Mouse (Mus musculus) urinary bladder, adult 2 months (tissue): ENCODE measurements around the gene Plekha6. TPM values are rescaled to one million over a fixed set of nuclear protein-coding genes. Genes with fewer than 3 reads are reported as not detected.

Source experiments
- DNase-seq: peaks from one replicate; pipeline ENCODE4 v3.0.0; 2022; ENCODE audit warnings: low spot score
- polyA plus RNA-seq: library from polyadenylated mRNA; depleted of rRNA; stranded (reverse); fragments of >200 nt; gene quantifications from 2 replicates; pipeline ENCODE4 v1.2.3, GENCODE M21; 2012

The Plekha6 gene
- polyA plus RNA-seq, 1 experiment, result 81.1 TPM

DNA sequence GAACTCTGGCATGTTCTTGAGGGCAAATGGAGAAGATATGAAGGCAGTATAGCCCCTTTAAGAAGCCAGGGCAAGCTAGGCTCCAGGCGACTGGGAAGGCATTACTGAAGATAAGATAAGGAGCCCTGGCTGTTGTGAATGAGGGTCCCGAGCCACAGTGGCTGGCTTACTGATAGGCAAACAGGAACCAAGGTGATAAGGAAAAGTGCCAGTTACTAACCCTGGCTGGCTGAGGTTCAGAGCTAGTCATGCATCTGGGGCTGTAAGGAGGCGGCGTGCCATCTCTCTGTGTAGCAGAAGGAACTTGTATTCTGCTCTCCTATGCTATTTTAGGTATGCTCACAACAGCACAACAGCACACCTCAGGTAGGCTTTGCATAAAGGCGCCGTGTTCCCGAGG is 80.7 kb downstream of the Plekha6 start:
- no peak for DNase-seq

DNA sequence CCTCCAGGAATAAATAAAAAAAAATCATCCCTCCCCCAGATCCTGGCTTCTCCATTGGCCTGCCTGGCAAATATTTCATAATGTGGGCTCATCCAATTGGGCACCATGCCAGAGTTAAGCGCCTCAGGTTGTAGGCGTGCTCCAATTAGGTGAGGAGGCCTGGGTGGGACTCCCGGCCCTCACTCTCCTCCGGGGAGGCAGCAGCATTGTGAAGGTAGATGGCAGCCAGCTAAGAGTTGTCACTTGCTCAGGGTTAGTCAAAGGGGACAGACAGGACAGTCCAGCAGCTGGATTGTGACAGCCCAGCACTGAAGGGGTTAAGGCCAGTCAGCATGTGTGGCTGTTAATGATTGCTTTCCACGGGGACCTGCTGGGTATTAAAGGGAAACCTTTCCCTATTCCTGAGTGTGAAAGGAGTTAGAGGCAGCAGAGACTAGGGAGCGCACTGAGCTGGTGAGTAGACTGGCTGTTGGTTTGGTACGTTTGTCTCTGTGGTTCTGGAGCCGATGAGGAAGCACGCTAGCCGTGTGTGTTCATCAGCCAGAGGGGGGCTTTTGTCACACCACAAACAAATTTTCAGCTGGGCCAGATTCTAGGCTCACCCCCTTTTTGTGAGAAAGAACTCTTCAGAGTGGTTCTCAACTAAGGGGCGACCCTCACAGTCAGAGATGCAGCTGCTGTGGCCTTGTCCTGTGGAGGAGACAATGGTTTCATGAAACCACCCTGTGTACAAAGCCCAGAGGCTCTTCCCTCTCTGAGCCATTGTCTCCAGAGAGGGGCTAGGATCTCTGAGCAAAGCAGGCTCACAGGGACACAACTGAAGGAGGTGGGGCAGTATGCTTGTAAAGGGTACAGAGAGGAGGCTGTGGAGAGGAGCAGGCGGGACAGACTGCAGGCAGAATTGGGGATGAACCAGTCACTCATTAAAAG is 81.9 kb downstream of the Plekha6 start:
- no peak for DNase-seq

DNA sequence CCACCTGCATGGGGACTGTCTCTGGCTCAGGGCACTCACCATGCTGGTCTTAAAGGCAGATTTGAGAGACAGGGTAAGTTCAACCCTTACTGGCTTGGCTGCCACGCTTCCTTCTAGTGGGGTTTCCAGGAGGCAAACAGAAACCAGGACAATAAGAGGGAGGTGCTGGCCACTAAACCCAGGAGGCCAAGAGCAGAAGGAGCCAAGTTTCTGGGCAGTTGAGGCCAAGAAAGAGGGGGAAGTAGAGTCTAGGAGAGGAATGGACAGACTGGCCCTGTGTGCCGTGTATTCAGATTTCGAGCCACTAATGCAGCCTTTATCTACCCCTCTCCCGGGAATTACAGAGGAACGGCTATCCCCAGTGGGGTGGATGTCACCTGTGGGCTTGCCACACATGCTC is 83.2 kb downstream of the Plekha6 start:
- no peak for DNase-seq

DNA sequence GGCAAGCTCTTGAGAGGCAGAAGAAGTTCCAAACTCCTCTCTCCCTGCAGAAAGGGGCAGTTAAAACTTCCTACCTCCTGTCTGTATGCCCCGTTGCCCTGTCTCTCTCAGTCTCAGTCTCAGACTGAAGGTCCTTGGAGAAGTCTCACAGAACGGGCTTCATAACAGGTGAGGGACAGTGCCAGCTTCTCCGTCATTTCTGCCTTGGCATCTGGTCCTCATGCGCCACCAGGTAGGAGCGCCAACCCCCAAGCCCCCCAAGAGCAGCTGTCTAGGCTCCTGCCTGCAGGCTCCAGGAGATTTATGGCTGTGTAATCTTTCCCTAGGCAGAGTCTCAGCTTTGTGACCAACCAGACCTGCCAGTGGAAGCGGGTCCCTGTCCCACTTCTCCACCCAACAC is 86.8 kb downstream of the Plekha6 start:
- DNase-seq, result no peak

DNA sequence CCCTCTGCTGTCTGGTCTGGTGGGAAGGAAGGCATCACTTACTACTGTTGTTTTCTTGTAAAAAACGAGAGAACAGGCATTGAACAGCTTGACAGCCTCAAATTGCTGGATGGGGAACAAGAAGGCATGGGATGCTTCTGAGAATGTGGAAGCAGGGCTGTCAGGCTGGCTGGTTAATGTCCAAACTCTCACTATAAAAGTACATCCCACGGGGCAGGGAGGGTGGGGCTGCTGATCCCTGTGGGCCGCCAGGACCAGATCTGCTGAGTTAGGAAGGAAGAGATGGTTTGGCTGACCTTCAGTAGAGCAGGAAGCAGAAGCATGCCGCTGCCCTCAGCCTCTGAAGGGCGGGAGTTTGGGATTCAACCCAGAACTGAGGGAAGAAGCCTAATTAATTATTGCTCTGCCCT is 87.6 kb downstream of the Plekha6 start:
- DNase-seq, result no peak

DNA sequence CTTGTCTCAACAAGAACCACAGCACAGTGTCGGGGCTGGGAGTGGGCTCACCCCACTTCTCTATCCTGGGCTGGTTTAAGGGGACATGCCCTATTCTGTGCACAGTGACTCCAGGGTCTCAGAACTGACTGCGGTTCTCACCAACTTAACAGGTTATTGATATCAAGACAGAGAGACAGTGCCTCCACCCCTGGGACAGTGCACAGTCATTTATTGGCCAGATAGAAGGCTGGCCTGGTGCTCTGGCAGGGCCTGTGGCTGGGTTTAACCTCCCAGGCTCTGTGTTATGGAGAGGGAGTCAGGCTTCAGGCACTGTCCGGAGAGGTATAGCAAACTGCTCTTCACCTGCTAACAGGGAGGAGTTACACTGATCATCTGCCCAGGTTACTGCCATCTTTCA is 88.2 kb downstream of the Plekha6 start:
- no peak for DNase-seq

DNA sequence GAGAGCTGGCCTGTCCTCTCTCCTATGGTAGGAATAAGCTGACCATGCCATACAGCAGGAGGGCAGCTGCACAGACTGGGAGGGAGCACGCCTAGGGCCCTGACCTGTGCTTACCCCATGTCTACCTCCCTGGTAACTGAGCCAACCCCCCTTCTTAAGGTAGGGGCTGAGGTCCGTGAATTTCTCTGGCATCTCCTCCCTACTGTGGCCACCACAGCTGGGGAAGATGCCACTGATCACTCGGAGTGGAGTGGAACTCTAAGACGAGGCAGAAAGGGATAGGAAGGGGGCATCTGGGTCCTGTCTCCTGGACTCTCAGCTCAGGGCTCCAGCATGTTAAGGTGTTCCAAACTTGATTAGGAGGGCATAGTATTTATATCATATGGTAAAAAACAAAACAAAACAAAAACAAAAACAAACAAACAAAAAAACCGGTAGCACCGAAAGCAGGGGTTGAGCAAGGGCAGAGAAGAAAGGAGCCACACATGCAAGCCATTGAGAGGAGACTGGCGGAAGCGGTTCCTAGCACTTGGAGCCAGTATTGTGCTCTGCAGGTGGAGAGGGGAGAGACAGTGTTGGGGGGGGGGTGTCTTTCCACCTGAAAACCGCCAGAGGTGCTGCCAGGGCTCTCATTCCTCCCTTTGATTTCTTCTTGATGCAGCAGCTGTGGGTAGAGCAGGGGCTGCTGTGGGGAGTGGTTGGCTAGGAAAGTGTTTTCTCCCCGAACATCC is 89.0 kb downstream of the Plekha6 start:
- no peak for DNase-seq

DNA sequence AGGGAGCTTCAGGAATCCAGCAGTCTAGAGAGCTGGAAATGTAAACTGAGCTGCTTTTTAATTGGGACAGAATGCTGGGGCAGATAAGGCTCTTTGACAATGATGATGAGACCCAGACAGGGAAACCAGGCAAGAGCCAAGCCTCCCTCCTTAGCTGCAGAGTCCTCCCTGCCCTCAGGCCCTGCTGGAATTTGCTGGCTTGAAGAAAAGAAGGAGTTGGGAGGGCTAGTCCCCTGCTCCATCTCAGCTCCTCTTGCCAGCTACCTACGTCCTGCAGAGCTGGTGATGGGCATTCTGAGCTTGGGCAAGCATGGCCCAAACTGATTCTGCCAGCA is 89.5 kb downstream of the Plekha6 start:
- no peak for DNase-seq

DNA sequence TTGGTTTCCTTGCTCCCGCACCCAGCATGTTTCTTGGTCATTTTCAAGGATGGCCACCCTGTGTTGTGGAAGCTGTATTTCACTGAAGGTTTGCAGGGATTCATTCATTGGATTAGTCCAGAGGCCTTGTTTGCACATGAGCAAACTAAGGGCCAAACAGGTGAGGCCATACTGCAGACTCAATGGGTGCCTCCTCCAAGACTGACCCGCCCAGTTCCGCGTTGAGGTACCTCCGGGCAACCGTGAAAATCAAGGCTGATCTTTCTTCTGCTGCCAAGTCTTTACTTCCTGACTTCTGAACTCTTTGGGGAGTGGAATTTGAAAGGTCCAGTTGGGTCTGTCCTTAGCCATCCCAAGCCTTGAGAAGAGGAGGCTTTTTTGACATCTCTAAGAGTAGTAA is 90.2 kb downstream of the Plekha6 start:
- DNase-seq, result no peak

DNA sequence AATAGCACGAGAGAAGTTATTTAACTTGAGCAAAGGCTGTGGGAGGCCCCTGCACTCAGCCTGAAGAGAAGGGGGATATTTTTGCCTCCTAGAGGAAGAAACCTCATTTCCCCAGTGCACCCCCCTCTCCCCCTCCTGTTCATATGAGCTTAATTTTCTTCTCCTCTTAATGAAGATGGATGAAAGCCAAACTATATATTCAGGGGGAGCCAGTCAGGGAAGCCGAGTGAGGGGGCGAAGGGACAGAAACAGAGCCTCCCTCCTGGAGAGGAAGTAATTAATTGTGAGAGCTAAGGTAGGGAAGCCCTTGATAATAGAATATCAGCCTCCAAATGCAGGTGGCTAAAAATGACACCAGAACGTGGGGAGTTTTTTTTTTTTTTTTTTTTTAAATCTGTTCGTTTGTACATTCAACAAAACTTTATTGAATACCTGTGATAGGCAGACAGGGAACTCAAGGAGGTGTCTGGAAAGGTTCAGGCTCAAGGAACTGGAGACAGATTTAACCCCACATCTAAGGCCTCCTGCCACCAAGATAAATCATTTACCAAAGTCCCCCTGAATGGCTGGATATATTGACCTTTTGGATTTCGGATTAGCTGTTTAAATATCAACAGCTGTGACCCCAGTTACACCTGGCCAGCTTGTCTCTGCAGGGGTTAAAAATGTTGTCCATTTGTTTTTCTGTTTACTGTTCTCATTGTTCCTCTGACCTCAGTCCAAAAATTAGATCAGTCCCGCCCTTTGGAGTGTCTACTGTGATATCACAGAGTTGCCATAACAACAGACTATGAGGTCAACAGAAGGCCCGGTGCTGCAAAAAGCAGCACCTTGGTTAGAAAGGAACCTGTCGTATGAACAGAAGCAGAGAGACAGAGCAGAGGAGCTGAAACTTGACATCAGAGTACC is 91.1 kb downstream of the Plekha6 start:
- no peak for DNase-seq

DNA sequence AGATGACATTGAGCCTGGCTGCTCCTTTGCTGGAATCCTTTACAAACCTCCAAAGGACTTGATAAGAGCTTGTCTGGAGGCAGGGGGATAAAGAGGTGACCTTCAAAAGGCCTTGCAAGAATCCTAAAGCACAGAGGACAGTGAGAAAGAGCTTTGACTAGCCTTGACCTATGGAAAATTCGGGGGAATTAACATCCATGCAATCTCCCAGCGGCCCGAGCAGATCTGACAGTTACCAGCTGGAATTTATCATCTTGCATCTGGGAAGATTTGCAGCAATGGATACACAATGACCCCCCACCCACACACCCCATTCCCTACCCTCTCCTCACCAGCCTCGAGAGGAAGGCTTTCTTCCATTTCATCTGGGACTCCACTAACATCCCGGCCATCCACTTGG is 91.8 kb downstream of the Plekha6 start:
- DNase-seq, result no peak

DNA sequence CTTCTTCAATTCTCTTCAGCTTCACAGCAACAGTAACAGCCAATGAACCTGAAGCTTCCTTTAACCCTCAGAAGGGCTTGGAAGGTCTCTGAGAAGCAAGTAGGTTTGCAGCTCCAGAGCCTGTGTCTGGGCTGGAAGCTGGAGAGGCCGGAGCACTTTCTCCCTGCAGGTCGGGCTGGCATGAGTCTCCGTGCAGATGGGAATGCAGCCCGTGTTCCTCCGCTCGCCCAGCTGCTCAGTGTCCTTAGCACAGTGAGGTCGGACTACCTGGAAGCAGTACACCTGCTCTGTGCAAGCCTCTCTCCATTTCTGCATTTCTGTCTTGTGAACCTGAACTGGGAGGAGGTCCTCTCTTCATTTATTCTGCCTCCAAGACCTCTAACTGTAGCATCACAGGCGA is 92.3 kb downstream of the Plekha6 start:
- DNase-seq, result no peak

DNA sequence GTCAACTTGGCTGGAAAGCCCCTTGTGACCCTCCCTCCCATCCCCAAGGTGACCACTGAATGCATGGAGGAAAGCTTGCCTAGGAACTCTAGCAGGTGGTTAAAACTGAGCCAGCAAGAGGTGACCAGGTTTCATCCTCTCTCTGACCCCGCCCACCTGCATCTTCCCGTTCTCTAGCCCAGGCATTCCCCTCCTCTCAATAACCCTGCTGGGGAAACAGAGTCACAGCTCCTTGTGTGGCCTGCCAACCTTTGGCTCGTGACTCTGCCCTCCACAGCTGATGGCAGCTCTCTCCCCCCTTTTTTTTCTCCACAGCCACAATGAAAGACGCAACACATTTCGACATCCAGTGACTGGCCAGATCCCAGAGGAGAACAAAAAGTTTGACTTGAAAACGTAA is 94.7 kb downstream of the Plekha6 start:
- DNase-seq, result no peak

DNA sequence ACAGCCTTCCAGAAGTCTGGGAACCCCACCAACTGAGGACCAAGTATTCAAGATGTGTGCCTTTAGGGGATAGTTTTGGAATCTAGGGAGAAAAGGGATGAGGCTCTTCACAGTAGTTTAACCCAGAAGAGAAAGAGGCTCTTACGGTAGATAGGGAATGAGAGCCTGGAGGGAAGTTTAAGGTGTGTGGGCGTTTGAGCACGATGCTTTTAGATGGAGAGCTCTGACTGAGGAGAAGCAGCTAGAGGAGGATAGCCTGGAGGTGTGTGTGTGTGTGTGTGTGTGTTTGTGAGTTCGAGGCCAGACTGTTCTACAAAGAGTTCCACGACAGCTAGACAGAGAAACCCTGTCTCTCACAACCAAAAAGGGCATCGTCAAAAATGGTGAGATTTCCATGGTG is 98.6 kb downstream of the Plekha6 start:
- DNase-seq, result no peak

DNA sequence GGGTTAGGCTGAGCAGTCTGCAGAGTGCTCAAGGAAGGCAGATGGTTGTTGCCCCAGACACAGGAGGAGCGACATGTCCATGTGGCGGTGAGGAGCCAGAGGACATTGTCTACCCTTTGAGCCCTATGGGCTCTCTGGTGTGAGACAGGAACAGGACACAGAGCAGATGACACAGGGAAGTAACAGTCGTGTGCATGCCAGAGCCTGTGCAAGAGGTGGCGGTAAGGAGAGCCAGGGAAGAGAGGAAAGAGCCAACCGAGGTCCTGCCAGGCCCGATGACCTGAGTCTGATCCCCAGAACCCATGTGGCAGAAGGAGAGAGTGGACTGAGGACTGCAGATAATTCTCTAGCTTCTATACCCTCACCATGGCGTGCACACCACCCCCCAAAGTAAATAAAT is 99.1 kb downstream of the Plekha6 start:
- no peak for DNase-seq

DNA sequence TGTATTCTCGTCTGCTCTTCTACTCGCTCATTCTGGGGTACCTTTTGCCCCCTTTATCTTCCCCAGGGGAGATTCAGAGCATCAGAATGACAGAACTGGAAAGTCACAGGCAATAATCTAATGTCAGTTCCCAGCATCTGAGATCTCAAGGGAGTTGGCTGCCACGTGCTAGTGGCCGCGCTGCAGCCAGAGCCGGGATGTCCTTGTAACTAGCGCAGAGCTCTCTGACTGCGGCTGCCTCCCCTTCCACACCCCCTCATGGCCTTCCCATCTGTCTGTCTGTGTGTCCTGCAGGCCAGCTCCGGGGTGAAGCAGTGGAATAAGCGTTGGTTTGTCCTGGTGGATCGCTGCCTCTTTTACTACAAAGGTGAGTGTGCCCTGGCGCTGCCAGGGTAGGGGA is 100.4 kb downstream of the Plekha6 start:
- DNase-seq, result no peak

DNA sequence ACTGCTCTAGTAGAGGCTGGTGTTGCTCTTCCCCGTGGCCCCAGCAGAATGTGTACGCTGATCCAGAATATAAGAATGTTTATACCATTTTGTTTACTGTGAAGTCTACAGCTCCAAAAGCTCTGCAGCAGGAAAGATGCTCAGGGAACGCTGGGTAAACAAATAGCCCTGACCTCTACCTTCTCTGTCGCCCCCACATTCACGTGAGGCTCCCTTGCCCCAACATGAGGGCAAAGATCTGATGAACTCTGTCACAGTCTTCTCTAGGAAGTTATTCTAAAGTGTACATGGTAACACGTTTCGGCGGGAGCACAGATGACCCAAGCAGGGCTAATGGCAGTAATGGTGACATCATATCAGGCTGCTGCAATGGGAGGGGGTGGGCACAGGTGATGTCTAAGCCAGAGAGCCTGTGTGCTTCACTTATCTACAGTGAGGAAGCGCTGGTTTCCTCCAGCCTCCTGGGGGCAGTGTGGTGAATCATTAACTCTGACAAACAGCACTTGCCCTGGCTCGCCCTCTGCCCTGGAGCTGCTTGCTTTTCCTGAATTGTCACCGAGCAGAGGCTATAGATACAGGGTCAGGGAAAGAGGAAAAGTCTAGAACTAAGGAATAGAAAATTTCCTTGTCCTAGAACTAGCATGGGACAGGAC is 101.2 kb downstream of the Plekha6 start:
- no peak for DNase-seq

DNA sequence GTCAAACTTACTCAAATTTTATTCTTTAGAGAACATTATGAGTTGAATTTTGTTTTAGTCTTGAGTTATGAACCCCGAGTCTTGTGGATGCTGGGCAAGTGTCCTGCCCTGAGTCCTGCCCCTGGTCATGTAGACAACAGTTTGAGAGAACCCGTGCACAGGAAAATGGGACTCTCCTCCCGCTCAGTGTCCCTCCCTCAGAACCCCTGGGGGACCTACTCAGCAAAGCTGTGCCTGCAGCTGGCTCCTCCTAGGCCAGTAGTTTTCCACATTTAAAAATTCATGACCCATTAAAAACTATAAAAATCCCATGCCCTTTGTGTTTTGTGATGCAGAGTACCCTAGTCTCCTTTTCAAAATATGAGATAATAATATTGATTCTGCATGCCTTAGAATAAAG is 103.1 kb downstream of the Plekha6 start:
- DNase-seq, result no peak

DNA sequence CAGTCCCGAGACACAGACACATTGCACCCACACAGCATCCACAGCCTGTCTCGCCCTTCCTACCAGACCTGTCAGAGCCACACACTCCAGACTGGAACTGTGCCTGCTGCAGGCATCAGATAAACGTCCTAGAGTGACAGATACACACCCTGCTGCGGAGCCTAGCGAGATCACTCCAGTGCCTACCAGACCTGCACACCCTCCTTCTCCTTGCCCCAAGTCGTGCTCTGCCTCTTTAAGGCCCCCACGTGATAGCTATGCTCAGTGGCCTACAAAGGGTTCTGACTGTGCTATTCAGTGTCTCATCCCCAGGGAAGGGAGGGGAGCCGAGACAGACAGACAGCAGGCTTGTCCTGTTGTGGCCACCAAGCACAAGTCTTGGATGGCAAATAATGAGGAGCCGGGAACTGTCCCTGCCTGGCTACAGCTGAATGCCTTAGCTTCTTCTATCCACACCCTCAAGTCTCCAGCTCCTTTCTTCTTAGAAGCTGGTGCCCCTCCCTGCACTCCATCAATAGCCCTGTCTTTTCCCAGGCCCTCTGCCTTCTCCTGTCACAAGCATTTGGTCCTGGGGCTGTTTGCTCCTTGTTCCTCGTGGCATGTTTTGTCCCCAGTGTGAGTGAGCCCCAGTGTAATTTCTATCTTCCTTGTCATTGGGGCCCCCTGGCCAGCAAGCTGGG is 103.9 kb downstream of the Plekha6 start:
- no peak for DNase-seq

DNA sequence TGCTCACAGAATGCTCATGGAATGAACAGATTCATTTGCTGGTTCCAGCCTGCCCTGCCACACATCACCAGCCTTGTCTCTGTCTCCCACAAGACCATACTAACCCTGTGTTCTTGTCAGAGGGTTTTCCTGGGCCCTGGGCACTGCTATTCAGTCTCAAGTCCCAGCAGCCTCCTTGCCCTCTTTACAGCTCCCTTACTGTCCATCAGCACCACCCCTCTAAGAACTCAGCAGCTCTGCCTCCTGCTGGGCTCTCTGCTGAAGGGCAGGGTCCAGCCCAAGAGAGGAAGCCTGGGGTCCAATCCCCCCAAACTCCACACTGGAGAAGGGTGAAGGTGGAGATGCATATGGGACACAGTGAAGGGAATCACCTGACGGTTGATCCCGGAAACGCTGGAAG is 104.5 kb downstream of the Plekha6 start:
- no peak for DNase-seq

DNA sequence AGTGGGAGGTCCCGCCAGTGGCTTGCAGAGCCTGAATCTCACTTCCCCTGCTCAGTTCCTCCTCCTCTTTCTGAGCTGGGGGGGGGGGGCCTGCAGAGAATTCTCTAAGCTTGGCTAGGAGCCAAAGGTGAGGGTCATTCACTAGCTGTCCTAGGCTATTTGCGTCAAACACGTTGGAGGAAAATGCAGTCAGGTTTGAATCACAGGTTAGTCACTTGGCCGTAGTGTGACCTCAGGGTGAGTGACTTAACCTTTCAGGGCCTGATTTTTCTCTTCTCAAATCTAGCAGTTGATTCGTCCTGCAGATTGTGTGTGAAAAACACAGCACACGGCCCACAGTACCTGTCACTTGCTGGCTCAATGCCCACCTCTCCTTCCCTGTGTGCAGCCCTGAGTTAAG is 106.3 kb downstream of the Plekha6 start:
- DNase-seq, result no peak
